Mouse (Mus musculus) naive thymus-derived CD4-positive, alpha-beta T cell, adult 2 months (primary cell): ENCODE measurements at regions not wholly inside any gene's neighbourhood (a gene's known extent, or its start where the extent isn't known, plus 50 kb on each side); places are given as distances from the start of the nearest gene placed in this dataset.
"Not testable (repeated sequence)": the region's sequence is repeated elsewhere in the genome, so short reads cannot be mapped to it uniquely, and the experiment has no call there.

ENCODE experiments used
- DNase-seq: peaks from one replicate; pipeline ENCODE4 v3.0.0-alpha.2; 2011; ENCODE audit warnings: low read depth

DNA sequence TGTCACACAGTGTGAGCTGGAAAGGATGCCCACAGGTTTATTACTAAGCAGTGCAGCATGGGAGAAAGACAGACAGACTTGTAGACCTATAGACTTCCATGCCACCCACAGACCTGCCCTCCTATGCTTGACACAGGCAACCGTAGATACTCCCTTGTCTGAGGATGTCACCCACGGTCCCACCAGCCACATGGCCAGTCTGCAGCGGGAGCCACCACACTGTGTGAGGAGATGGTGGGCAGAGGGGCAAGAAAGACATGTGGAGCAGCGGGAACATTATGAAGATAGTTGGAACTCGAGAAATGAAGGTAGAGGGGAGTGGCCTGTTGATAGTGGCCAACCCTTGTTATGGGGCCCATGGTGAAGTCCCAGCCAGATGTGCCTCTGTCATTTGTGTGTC is 244.0 kb upstream of the Tusc1 start:
- DNase-seq, result no peak

DNA sequence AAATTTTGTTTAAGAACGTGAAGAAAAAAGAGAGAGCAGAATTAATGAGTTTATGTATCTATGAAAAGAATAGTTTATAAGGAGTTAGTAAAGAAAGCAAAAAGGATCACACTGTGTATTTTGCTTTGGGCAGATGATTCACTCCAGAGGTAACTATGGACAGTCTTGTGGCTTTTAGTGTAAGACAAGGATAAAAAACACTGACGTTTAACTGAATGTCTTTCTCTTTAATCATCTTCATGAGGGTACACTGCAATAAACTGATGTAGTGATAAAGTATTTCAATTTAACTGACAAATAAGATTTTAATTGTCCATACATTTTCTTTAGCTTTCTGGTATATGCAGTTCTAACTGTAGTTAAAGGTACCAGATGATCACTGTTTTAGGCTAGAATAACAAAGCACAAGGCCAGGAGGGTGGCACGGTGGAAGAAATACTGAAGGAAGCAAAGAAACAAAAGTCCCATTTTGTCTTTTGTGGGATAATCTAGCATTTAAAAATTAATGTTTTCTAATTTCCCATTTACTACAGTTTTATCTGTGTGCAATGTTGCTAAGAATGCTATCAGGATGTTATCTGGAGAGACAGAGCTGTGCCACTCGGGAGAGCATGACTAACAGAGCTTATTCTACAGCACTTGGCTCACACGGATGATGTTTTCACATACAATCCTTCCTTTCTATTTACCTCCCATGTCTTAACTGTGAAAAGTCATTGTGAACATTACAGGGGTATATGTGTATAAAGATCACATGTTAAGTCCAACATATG is 232.4 kb upstream of the Tusc1 start:
- no peak for DNase-seq

- DNase-seq, result no peak
Measured at GRCm38 (mm10) chr4:93555787-93556760, 220.8 kb upstream of the Tusc1 start.

DNA sequence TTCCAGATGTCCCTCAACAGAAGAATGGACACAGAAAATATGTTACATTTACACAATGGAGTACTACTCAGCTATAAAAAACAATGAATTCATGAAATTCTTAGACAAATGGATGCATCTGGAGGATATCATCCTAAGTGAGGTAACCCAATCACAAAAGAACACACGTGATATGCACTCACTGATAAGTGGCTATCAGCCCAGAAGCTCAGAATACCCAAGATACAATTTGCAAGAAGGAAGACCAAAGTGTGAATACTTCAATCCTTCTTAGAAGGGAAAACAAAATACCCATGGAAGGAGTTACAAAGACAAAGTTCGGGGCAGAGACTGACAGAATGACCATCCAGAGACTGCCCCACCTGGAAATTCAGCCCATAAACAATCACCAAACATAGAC is 219.9 kb upstream of the Tusc1 start:
- DNase-seq, result not testable (repeated sequence)

DNA sequence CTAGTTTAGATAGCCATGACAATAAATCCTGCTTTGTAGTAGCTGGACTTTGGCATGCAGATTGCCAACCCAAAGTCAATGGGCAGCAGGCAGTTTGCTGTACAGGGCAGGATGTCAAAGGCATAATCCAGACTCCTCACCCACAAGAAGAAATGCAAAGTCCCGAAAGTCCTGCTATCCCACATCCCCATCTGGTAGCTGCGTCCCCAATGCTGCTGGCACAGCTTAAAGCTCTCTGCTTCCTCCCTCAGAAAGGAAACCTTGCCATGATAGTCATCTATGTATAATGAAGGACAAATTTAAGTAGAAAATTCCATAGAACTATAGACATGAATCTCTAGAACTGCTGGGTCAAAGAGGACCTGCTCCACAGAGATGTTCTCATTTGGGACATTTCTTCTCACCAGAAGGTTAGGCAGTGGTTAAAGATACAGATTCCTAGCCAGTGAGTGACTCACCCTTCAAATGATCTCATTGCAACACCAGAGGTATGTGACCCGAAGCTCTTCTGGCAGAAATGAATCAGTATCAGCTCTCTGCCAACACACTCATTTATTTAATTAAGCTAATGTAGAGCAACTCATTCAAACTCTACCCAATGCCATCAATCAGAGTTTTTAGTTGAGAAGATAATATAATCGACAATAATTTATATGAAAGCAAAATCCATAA is 217.3 kb upstream of the Tusc1 start:
- DNase-seq, result no peak

DNA sequence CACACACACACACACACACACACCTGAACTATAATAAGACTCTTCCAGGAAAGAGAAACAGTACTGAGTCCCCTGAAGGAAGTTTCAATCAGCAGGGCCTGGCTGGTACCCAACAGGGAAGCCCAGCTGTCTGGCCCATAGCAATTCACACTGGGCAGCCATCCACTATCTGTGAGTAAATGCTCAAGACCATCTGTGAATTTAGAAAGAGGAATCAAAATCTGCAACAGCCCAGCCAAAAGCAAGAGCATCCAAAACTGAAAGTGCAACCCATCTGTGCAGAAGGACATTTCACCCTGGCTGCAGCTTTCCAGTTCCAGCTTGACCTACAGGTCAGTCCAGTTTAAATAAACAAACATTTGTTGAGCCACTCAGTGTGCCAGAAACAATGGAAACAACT is 215.8 kb upstream of the Tusc1 start:
- no peak for DNase-seq

GRCm38 (mm10) chr4:93540588-93540987 is 205.3 kb upstream of the Tusc1 start:
- DNase-seq, result no peak

GRCm38 (mm10) chr4:93527382-93527781 is 192.1 kb upstream of the Tusc1 start:
- no peak for DNase-seq

DNA sequence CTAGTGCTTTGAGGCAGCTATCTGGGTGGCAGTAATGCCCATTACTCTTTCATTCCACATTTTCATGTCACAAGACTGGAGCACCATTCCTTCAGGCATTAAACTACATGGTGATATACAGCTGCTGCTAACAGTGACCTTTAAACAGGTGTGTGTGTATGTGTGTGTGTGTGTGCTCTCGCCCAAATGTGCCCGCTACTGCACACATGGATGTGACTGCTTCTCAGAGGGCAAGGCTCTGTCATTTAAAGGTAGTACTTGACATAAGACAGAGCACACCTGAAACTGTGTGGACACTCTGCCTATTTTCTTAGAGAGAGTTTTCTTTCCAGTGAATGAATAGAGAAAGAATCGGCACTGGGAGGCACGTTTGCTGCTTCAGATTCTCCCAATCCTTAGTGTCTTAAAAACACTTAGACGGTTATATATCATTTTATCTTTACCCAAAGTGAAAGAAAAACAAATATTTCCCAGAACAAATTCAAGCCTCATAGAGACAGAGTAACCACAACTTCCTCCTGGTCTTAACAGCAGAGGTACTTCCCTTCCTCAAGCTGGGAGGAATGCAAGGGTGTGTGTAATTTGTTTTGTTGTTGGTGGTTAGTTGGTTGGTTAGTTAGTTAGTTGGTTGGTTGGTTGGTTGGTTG is 185.3 kb upstream of the Tusc1 start:
- peak; percentile 16 for DNase-seq

GRCm38 (mm10) chr4:93518925-93519324 is 183.6 kb upstream of the Tusc1 start:
- DNase-seq, result no peak

DNA sequence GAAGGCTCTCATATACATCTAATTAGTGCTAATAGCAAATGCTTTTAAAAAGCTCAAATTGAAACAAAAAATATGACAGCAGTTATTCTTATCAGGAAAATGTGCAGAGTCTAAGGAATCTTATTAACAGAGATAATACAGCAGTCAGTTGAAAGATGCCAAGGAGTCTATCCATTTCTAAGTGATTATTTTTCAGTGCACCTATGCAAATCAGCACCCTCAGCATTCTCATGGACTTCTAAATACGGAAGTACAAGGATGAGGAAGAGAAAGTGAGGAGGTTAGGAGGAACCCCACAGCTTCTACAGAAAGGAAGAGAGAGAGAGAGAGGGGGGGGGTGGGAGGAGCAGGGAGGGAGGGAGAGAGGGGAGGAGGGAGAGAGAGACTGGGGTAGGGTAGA is 175.5 kb upstream of the Tusc1 start:
- no peak for DNase-seq

DNA sequence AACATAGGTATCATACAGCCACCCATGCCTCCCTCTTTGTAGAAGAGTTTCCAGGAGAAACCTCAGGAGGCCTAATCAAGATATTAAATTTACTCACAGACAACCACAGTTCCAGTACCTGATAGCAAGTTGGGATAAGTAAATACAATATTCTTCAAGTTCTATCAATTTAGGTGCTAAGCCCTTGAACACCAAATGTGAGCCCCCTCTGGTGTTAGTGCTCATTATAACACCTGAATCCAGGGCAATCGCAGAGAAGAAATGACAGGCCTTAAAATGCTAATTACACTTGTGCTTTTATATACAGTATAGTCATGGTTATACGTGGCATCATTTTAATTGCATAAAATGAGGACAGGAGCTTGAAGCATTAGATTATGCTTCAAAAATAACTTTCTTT is 161.6 kb upstream of the Tusc1 start:
- DNase-seq, result no peak

GRCm38 (mm10) chr4:93494319-93494718 is 159.0 kb upstream of the Tusc1 start:
- no peak for DNase-seq

- DNase-seq, result no peak
Measured at GRCm38 (mm10) chr4:93493905-93494304, 158.6 kb upstream of the Tusc1 start.

GRCm38 (mm10) chr4:93493326-93493725 is 158.0 kb upstream of the Tusc1 start:
- no peak for DNase-seq

DNA sequence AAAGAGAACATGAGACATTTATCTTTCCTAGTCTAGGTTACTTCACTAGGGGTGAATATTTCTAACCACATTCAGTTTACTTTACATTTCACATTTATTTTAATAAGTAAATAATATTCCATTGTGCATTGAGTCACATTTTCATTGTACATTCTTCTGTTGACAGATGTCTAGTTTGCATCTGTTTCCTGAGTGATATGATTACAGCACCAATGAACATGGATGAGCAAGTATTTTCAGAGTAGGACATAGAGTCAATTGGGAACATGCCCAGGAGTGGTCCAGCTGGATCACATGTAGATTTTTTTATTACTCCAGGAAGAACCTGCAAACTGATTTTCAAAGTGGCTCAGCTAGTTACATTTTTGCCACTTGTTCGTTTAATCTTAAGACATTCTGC is 153.3 kb upstream of the Tusc1 start:
- DNase-seq, result no peak

DNA sequence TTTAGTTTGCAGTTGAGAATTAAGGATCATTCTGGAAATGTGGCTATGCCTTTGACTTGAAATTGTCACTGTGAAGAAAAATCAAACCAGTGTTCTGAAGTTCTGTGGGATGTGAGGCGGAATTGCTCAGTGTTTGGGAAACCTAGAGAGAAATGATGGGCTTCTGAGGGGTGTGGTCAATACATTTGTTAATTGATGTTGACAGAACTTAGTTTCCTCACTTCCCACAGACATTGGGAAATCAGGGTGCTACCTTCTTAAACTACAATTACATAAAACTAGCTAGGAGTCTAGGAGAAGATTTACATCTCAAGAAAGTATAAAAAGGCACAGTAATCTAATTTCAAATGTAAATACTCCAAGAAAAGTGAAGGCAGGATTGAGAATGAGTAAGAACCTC is 151.1 kb upstream of the Tusc1 start:
- DNase-seq, result no peak

GRCm38 (mm10) chr4:93481247-93481646 is 145.9 kb upstream of the Tusc1 start:
- no peak for DNase-seq

GRCm38 (mm10) chr4:93477189-93477767 is 142.0 kb upstream of the Tusc1 start:
- DNase-seq, result no peak

DNA sequence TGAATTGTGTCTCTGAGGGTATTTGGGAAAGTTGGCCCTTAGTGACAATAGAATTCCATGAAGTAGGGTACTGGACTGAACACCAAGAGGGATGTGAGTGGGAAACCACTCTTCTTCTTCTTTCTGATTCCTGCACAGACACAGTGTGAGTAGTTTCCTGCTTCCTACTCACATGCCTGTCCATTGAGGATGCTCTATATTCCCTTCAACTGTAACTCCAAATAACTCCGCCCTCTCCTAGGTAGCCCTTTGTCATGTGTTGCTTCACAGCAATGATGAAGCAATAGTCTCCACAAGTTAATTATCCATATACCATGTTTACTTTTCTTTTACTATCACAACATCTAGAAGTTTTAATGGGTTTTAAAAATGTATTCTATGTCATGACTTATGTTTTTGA is 132.7 kb upstream of the Tusc1 start:
- DNase-seq, result no peak

GRCm38 (mm10) chr4:93467424-93467823 is 132.1 kb upstream of the Tusc1 start:
- DNase-seq, result no peak

DNA sequence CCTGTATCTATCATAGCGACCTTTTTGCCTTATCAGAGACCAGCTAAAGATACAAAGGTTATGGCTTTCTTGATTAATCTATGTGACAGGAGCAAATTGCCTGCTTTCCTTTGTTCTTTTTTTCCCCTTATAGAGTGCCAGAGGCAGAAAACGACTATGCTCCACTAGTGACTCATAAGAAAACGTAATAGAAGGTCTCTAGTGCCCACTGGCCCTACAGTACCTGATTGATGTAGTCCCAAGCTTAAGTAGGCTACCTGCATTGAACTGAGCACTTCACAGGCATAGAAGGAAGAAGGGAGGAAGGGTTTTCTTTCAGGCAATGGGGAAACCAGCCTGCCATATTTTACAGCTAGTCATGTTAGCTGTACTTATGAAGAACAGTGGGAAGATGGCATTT is 116.0 kb upstream of the Tusc1 start:
- no peak for DNase-seq
